Mouse (Mus musculus) urinary bladder, postnatal 4 days (tissue): ENCODE data around the gene Ppp1r2.

Experiments used
- DNase-seq, 2 experiments: peaks; one replicate each; pipeline ENCODE4 v3.0.0; 2021 to 2022; ENCODE audit warnings: low spot score in 2 of 2

Gene Ppp1r2

DNA sequence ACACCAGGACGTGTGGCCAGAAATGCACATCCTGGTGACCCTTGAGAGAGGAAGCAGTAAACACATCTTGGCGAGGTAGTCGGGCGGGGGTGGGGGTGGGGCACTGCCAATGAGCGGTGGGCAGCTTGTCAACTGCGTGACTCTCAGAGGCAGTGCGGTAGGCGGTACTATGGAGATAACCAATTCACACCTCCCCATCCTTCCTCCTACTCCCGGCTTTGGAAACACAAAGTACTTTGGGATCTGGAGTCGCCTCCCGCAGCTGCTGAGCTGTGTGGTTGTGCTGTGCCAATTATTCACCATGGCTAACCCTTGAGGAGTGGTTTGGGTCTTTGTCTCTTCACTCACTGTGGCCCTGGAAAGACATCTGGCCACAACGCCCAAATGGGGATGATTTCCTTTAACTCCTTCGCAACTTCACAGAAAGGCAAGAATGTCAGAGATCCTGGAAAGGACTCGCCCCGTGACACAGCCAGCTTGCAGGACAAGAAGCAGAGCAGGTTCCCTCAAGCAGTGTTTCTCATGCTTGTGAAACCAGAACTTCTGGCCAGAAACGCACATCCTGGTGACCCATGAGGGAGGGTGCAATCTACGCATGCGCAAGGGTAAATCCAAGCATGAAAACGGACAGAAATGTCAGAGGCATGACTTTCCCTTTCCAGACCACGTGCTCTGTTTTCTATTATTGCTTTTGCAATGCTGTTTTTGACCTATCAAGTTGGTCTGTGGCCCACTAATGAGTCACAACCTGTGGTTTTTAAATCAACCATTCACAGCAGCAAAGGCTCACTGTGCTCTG, 41.3 kb downstream of the Ppp1r2 start:
- DNase-seq: peak; percentile 67 to 81

GRCm38 (mm10) chr16:31233167-31233498, 41.9 kb downstream of the Ppp1r2 start:
- DNase-seq: peak in 1 of 2 experiments; percentile 18

DNA sequence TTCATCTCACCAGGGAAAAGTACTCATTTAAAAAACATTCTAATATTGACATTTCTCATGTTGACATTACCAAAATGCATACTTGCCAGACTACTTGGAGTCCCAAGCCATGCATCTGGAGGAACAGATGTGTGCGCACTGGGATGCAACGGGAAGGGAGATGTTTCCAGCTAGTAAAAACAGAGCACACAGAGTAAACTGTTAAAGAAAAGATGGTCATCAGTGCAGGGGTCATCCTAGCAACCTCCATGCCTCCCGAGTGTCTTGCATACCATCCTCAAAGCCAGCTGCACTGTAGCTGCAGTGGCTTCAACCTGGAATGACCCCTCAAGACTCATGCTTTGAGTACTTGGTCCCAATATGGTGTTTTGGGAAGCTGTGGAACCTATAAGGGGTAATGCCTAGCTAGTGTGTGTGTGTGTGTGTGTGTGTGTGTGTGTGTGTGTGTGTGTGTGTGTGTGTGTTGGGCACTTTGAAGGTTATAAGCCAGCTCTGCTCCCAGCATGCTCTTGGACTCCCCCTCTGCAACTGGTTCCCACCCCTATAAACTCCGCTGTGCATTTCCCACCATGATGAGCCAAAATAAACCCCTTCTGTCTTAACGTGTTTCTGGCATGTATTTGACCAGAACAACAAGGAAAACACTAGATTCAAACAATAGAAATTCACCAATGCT, 42.4 kb downstream of the Ppp1r2 start:
- peak in 1 of 2 experiments; percentile 11 for DNase-seq

GRCm38 (mm10) chr16:31231591-31231990, 43.5 kb downstream of the Ppp1r2 start:
- DNase-seq: peak in 1 of 2 experiments; percentile 14

DNA sequence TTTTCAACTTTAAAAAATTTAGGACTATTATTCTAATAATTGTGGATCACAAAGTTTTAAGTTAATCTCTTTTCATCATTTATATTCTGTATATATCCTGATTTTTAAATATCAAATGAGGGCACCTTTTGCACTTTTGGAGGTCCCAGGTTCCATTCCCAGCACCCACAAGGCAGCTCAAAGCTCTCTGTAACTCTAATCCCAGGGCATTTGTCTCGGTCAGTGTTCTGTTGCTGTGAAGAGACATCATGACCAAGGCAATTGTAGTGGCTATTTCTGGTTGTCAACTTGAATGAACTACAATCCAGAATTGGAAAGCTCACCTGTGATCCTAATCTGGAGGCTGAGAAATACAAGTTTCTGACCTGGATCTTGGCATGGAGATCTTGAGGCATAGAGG, 47.3 kb downstream of the Ppp1r2 start:
- peak in 1 of 2 experiments; percentile 26 for DNase-seq

GRCm38 (mm10) chr16:31215271-31215670, 59.8 kb downstream of the Ppp1r2 start:
- no peak for DNase-seq

DNA sequence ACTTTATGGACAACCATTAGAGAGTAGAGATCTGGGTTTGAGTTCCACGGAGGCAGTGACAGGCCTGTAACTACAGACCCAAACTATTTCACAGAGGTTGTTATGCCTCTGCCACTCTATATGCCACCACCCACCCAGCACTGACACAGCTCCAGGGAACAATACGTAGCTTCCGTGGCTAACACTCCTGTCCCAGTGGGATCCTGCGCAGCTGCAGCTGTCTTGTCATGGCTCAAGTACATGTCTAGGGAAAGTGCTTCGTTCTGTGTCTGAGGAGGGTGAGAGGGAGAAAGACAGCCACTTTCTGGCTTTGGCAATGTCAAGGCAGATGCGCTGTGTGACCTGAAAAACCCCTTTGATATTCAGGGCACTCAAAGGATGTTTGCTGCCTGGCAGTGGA, 61.6 kb downstream of the Ppp1r2 start:
- DNase-seq: peak in 1 of 2 experiments; percentile 49

DNA sequence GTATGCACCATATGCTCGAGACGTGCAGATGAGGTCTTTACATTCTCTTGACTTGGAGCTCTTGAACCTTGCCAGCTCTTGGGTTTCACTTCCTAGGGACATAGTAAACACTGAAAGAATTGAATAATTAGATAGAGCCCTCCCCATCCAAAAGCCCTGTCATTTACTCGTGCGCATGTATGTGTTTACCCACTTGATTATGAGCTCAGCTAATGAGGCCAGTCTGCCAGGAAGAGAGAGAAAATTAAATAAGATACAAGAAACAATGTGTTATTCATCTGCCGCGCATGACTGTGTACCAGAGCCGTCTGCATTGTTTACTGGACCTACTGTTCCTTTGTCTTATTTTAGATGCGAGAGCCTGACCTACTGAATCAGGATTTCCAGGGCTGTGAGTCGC, 63.6 kb downstream of the Ppp1r2 start:
- DNase-seq: no peak

GRCm38 (mm10) chr16:31210453-31210852, 64.6 kb downstream of the Ppp1r2 start:
- peak in 1 of 2 experiments; percentile 54 for DNase-seq

DNA sequence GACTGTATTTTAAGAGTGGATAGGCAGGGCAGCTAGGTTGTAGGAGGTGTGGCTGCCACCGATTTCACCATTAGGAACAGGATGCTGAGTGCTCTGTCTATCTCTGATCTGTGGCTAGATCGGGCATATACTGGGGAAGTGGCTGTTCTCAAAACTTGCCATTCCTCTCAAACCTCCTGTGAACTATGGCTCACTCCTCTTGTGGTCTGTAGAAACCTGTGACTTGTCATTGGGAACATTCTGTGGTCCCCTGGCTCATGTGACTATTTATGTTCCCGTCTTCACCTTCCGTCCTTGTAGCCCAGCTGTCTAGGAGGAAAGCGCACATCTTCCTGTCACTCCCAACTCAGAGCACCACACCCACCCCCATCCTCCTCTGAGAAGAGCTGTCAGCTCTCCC, 65.2 kb downstream of the Ppp1r2 start:
- no peak for DNase-seq

DNA sequence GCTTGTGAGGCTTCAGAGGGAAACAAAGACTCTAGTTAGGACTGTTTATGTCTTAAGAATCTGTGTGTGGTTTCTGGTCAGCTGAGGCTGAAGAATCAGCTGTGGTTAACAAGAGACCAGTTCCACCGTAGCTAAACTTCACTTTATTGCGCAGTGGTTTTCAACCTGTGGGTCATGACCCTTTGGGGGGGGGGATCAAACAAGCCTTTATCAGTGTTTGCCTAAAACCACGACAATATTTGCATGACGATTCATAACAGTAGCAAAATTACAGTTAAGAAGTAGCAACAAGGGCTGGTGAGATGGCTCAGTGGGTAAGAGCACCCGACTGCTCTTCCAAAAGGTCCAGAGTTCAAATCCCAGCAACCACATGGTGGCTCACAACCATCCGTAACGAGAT, 69.4 kb downstream of the Ppp1r2 start:
- no peak for DNase-seq

DNA sequence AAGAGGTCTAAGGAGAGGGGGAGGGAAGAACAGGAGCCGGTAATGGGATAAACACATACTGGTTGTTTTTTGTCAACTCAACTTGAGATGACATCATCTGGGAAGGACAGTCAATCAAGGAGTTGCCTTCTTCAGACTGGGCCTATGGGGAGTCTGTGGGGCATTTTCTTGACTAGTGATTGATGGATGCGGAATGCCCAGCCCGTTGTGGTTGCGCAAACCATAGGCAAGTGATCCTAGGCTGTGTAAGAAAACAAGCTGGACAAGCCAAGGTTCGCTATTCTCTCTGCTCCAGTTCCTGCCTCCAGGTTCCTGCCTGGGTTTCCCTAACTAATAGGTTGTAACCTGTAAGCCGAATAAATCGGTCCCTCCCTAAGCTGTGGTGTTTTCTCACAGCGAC, 69.9 kb downstream of the Ppp1r2 start:
- no peak for DNase-seq

DNA sequence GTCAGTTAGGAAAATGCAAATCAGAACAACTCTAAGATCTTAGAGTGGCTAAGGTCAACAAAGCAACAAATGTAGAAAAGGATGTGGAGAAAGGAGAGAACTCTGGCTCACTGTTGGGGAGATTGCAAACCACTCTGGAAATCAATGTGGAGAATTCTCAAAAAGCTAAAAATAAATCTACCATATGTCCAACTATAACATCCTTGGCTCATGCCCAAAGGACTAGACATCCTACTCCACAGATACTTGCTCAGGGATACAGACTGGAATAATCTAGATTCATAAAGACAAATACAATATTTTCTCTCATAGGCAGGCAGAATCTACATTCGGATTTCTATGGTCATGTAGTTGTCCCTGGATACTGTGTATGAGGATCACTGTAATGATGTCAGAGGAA, 70.9 kb downstream of the Ppp1r2 start:
- no peak for DNase-seq

DNA sequence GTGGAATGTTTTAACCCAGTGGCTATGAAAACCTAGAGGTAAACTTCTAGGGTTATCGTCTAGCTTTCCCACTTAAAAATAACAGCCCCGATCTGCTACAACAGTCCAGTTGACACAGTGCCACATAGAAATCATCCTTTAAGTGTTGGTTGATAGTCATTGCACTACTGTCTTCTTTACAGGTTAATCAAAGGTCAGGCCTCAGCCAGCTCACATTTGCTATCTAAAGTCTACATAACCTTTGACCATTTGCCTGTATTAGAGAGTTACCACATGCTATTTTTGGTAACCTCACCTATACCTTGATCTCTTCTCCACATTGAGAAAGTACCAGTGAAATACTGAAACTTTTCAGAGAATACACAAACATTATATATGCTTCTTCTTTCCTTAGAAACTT, 73.4 kb downstream of the Ppp1r2 start:
- DNase-seq: no peak
